Mouse (Mus musculus) kidney, adult 2 months (tissue): ENCODE measurements around the gene Tlr13. TPM values are rescaled to one million over a fixed set of nuclear protein-coding genes. Genes with fewer than 3 reads are reported as not detected.
A peak's percentile ranks its signal among the peaks of the same experiment; 100 is the strongest.

Source experiments
- DNase-seq: peaks from one replicate; pipeline ENCODE4 v3.0.0; 2021
- H3K27ac ChIP-seq: fragments of 200-500 bp; 2 replicates; pipeline ENCODE4 v1.5.1; 2012; ENCODE audit warnings: low read depth, low read length, control low read depth, inconsistent platforms; ENCODE audit not compliant: insufficient read depth
- H3K27me3 ChIP-seq: fragments of 200-500 bp; replicated peaks from 2 replicates; pipeline ENCODE4 v1.6.1; 2012; ENCODE audit warnings: mild to moderate bottlenecking, moderate library complexity, low read length, inconsistent platforms; ENCODE audit not compliant: control insufficient read depth, insufficient read depth
- H3K36me3 ChIP-seq: fragments of 200-500 bp; 2 replicates; pipeline ENCODE4 v1.6.1; 2012; ENCODE audit warnings: mild to moderate bottlenecking, moderate library complexity, low read length, inconsistent platforms; ENCODE audit not compliant: control insufficient read depth, insufficient read depth
- H3K4me1 ChIP-seq: fragments of 200-500 bp; 2 replicates; pipeline ENCODE4 v1.6.1; 2011; ENCODE audit warnings: low read length; ENCODE audit not compliant: control insufficient read depth, insufficient read depth
- H3K4me3 ChIP-seq: fragments of 200-500 bp; 2 replicates; pipeline ENCODE4 v1.5.1; 2011; ENCODE audit warnings: mild to moderate bottlenecking, low read depth, low read length, control low read depth; ENCODE audit not compliant: insufficient read depth
- CTCF ChIP-seq: fragments of 200-500 bp; conservative IDR thresholded peaks from 2 replicates; pipeline ENCODE4 v1.5.1; 2011; ENCODE audit warnings: low read depth, mild to moderate bottlenecking, control low read depth, low read length, moderate library complexity, mixed read lengths; ENCODE audit not compliant: insufficient read depth, insufficient read length
- POLR2A ChIP-seq: fragments of 200-500 bp; IDR thresholded peaks from one replicate; pipeline ENCODE4 v1.6.1; 2011; ENCODE audit warnings: low read depth, low read length, control low read depth
- WGBS: fragments of 180-500 bp; shearing (Covaris S2); methylation state at CpG from one replicate; pipeline ENCODE4 v1.1.7; 2018; 5-methylcytosine and 5-hydroxymethylcytosine counted together
- polyA plus RNA-seq: library from polyadenylated mRNA; depleted of rRNA; stranded (reverse); fragments of >200 nt; gene quantifications from 2 replicates; pipeline ENCODE4 v1.2.3, GENCODE M21; 2012

Tlr13 gene
- polyA plus RNA-seq, 1 experiment, result 0.48 TPM

DNA sequence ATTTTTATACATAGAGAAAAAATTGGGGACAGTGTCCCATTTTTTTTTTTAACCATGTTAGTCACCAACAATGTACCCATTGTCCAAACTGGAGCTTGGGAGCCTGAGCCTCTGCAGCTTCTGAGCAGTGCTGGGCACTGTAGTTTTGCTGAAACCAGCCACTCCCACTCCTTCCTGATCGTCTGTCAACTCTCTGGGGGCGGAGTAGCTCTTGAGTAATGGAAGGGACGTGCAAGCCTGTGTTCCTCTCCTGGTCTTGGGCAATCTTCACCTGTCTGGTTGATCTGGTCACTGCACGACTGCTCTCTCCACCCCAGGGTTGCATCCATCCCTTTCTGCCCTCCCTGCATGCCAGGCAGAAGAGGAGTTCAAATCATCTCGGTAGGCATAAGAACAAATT lies 21.0 kb downstream of the Tlr13 start:
- no peaks in the 10 kb centered on the region for H3K27me3 ChIP-seq
- no peaks in the 10 kb centered on the region for H3K36me3 ChIP-seq
- TF ChIP-seq POLR2A (no peak), CTCF (no peak)
- H3K4me3 ChIP-seq, result no peak overlapping the region
- WGBS, result 41% methylated on average over 5 of the region's 5 CpGs
- no peak overlapping the region for H3K27ac ChIP-seq
- no peaks in the 10 kb centered on the region for H3K4me1 ChIP-seq
- no peak for DNase-seq

DNA sequence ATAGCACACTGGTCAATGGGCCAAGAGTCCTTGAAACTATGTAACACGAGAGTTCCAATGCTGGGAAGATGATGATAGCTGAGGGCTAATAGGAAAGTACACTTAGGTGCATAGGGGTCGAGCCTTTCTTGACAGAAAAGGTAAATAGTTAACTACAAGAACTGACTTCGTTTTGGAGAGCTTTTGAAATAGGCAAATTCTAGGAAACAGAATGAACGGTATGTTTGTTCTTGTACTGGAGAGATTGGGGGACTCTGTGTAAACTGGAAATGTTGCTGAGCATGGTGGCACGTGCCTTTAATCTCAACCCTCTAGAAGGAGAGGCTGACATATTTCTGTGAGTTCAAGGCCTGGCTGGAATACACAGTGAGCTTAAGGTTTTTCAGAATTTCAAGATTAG lies 21.6 kb downstream of the Tlr13 start:
- H3K36me3 ChIP-seq, result no peaks in the 10 kb centered on the region
- no peak overlapping the region for H3K27ac ChIP-seq
- TF ChIP-seq CTCF (no peak), POLR2A (no peak)
- no peaks in the 10 kb centered on the region for H3K27me3 ChIP-seq
- 54% methylated on average over 5 of the region's 5 CpGs for WGBS
- no peaks in the 10 kb centered on the region for H3K4me1 ChIP-seq
- no peak overlapping the region for H3K4me3 ChIP-seq
- no peak for DNase-seq

DNA sequence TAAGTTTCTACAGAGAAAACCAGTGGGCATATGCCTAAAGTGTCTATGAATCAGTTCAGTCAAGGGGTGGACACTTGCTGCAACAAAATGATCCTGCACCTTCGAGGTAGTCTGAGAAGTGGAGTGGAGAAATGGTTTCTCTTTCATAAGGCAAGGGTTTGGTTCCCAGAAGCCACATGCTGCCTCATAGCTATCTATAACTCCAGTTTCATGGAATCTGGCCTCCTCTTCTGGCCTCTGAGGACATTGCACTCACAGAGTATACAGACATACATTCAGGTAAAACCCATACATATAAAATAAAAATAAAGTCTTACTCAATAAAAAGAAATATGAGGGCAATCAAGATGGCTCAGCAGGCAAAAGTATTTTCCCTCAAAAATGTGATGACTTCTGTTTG lies 22.1 kb downstream of the Tlr13 start:
- no peaks in the 10 kb centered on the region for H3K27me3 ChIP-seq
- H3K4me3 ChIP-seq, result no peak overlapping the region
- no peak for DNase-seq
- TF ChIP-seq CTCF (no peak), POLR2A (no peak)
- 69% methylated on average over 1 of the region's 1 CpGs for WGBS
- H3K4me1 ChIP-seq, result no peaks in the 10 kb centered on the region
- H3K36me3 ChIP-seq, result no peaks in the 10 kb centered on the region
- H3K27ac ChIP-seq, result no peak overlapping the region

DNA sequence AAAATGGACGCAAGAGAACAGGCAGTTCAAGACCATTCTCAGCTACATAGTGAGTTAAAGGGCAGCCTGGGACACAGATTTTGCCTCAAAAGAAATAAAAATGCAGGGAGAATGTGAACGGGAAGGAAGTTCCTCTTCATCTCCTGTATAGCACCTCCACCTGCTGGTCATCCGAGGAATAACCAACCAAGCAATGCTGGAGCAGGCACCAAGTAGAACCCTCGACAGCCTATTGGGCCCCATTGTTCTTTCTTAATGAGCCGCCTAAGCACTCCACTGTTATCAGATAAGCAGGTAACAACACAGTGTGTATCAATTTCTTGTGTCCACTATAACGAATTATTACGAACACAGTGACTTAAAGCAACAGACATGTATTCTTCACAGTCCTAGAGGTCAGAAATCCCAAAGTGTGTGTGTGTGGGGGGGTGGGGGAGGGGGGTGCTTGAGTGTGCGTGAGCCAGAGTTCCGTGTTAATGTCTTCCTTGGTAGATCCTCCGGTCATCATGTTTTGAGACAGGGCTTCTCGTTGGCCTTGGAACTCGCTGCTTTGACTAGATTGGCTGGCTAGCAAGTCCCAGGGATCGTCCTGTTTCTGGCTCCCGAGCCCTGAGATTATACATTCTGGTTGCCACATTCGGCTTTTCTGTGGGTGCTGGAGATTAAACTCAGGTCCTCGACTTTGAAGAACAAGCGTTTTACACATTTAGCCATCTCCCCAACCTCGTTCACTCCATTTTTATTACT lies 28.3 kb downstream of the Tlr13 start:
- Histone ChIP-seq H3K27me3 (no peaks in the 10 kb centered on the region), H3K4me1 (no peaks in the 10 kb centered on the region), H3K27ac (no peak overlapping the region), H3K36me3 (no peaks in the 10 kb centered on the region), H3K4me3 (peak overlapping the region; percentile 54)
- 4% methylated on average over 18 of the region's 18 CpGs for WGBS
- TF ChIP-seq CTCF (peak; percentile 69), POLR2A (no peak)
- peak; percentile 73 for DNase-seq

DNA sequence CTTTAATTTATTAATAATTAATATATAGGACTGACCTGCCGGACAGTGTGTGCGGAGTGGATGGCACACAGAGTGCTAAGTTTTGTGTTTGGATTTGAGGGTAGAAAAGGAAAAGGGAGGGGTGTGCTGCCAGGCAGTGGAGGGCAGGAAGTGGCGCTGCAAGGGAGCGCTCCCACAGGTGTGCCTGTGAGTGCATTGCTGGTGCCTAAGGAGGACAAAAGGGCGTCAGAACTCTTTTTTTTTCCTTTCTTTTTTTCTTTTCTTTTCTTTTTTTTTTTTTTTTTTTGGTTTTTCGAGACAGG lies 28.8 kb downstream of the Tlr13 start:
- WGBS, result 14% methylated on average over 5 of the region's 6 CpGs
- H3K4me1 ChIP-seq, result no peaks in the 10 kb centered on the region
- no peaks in the 10 kb centered on the region for H3K36me3 ChIP-seq
- TF ChIP-seq POLR2A, result no peak
- no peak for TF ChIP-seq CTCF
- DNase-seq, result no peak
- H3K27me3 ChIP-seq, result no peaks in the 10 kb centered on the region
- H3K4me3 ChIP-seq, result no peak overlapping the region
- H3K27ac ChIP-seq, result no peak overlapping the region

DNA sequence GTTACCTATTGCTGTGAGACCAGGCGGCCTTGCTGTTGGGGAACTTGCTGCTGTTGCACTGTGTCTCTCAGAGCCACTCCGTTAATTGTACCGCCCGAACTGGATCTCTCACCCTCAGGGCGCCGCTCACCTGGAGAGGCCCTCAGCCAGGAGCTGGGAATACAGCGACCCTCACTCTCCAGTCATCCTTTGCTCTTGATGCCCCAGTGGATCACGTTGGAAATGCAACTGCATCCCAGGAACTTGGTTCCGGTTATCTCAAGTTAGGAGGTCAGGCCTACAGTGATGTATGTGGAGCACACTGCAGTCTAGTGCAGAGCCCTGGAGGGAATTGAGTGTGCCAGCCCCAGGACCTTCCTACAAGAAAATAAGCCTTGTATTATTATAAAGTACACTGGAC lies 33.3 kb downstream of the Tlr13 start:
- no peak for DNase-seq
- no peak for TF ChIP-seq CTCF
- no peak for TF ChIP-seq POLR2A
- no peaks in the 10 kb centered on the region for H3K36me3 ChIP-seq

GRCm38 (mm10) chrX:106184279-106184678 lies 41.3 kb downstream of the Tlr13 start:
- H3K4me3 ChIP-seq, result no peak overlapping the region
- DNase-seq, result no peak
- no peaks in the 10 kb centered on the region for H3K36me3 ChIP-seq
- H3K27ac ChIP-seq, result no peak overlapping the region
- no peak for TF ChIP-seq CTCF
- no peak for TF ChIP-seq POLR2A
- H3K27me3 ChIP-seq, result no peaks in the 10 kb centered on the region
- peaks cover 6% of the 10 kb centered on the region; the same call in 1 of the 2 replicates for H3K4me1 ChIP-seq
- WGBS, result 68% methylated on average over 4 of the region's 4 CpGs

More for the DNA sequence above, 33.3 kb downstream of the Tlr13 start:
- WGBS, result 72% methylated on average over 9 of the region's 9 CpGs
- no peak overlapping the region for H3K4me3 ChIP-seq
- no peaks in the 10 kb centered on the region for H3K27me3 ChIP-seq
- no peak overlapping the region for H3K27ac ChIP-seq
- H3K4me1 ChIP-seq, result no peaks in the 10 kb centered on the region

- 26% methylated on average over 5 of the region's 5 CpGs for WGBS
- Histone ChIP-seq H3K4me1 (peaks cover 6% of the 10 kb centered on the region; the same call in 1 of the 2 replicates), H3K4me3 (no peak overlapping the region), H3K27me3 (no peaks in the 10 kb centered on the region), H3K36me3 (no peaks in the 10 kb centered on the region), H3K27ac (no peak overlapping the region)
- DNase-seq, result no peak
- TF ChIP-seq POLR2A (no peak), CTCF (no peak)
These were observed 42.7 kb downstream of the Tlr13 start for GRCm38 (mm10) chrX:106185706-106186105.
